Mouse (Mus musculus) lung, postnatal 0 days (tissue): ENCODE results near the gene Col23a1. TPM values are rescaled to one million over a fixed set of nuclear protein-coding genes. Genes with fewer than 3 reads are reported as not detected.

ENCODE experiments used
- ATAC-seq: fragments of 200-750 bp; cut with Nextera tagmentation; 2 replicates; pipeline ENCODE4 v1.8.0; 2017; ENCODE audit warnings: moderate library complexity
- DNase-seq: peaks from one replicate; pipeline ENCODE4 v3.0.0-alpha.2; 2016; ENCODE audit warnings: low spot score
- H3K27ac ChIP-seq: fragments of 300-500 bp; sonication (generic); 2 replicates; pipeline ENCODE4 v1.5.1; 2014; ENCODE audit warnings: antibody characterized with exemption, mild to moderate bottlenecking, low read length, mixed read lengths
- H3K27me3 ChIP-seq: fragments of 300-500 bp; sonication (generic); replicated peaks from 2 replicates; pipeline ENCODE4 v1.6.1; 2014; ENCODE audit warnings: low read length, mixed read lengths; ENCODE audit not compliant: insufficient read depth
- H3K36me3 ChIP-seq: fragments of 300-500 bp; sonication (generic); 2 replicates; pipeline ENCODE4 v1.6.1; 2014; ENCODE audit warnings: low read length, mixed read lengths; ENCODE audit not compliant: insufficient read depth
- H3K4me1 ChIP-seq: fragments of 300-500 bp; sonication (generic); 2 replicates; pipeline ENCODE4 v1.6.1; 2014; ENCODE audit warnings: antibody characterized with exemption, low read depth, low read length, mixed read lengths; ENCODE audit not compliant: insufficient read depth
- H3K4me2 ChIP-seq: fragments of 300-500 bp; sonication (generic); replicated peaks from 2 replicates; pipeline ENCODE4 v1.6.1; 2014; ENCODE audit warnings: low read depth, mild to moderate bottlenecking, low read length, moderate library complexity, mixed read lengths
- H3K4me3 ChIP-seq: fragments of 300-500 bp; sonication (generic); 2 replicates; pipeline ENCODE4 v1.5.1; 2014; ENCODE audit warnings: low read depth, low read length
- H3K9ac ChIP-seq: fragments of 300-500 bp; sonication (generic); replicated peaks from 2 replicates; pipeline ENCODE4 v1.6.1; 2014; ENCODE audit warnings: low read depth, mild to moderate bottlenecking
- H3K9me3 ChIP-seq: fragments of 300-500 bp; sonication (generic); 2 replicates; pipeline ENCODE4 v1.6.1; 2016; ENCODE audit warnings: low read length, mixed read lengths
- CTCF ChIP-seq: IDR thresholded peaks from 2 replicates; pipeline ENCODE4 v1.5.1; 2016; ENCODE audit warnings: antibody characterized with exemption, mild to moderate bottlenecking
- EP300 ChIP-seq: IDR thresholded peaks from 2 replicates; pipeline ENCODE4 v1.6.1; 2016; ENCODE audit warnings: antibody characterized with exemption, mild to moderate bottlenecking, control low read depth
- WGBS: fragments of 180-500 bp; shearing (Covaris S2); extraction: QIAGEN DNeasy Blood & Tissue Kit; methylation state at CpG from one replicate; pipeline ENCODE4 v1.1.7; 2014; 5-methylcytosine and 5-hydroxymethylcytosine counted together
- polyA plus RNA-seq: library from polyadenylated mRNA; unstranded; fragments of >200 nt; fragmentation: Nextera tagmentation; extraction: Ambion mirVana; gene quantifications from 2 replicates; pipeline ENCODE4 v1.2.1, GENCODE M21; 2015

Gene Col23a1
- polyA plus RNA-seq, 1 experiment from 2014 or later, result 17.2 TPM

DNA sequence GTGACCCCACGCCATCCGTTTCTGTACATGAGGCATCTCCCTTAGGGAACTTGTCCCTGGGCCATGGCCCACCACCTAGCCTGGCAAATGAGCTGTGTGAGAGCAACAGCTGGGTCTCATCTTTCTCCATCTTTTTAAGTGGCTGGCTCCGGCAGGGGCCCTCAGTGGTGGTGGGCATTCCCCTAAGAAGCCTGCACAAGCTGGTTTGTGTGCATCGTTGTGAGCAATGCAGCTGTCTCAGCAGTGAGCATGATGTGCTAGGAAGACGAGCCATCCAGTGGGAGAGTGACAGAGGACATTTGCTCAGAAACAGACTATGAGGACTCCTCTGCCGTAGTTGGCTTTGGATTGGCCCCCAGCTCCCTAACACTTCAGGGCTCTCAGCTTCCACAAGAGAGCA, 179.0 kb downstream of the Col23a1 start:
- H3K4me3 ChIP-seq, result no peak overlapping the region
- TF ChIP-seq CTCF, result no peak
- TF ChIP-seq EP300, result no peak
- H3K4me1 ChIP-seq, result 0 out of 2 replicates have a peak, but pooled peaks cover 5% of the 10 kb centered on the region
- whole genome bisulfite sequencing, result 38% methylated on average over 6 of the region's 6 CpGs
- ATAC-seq (peak; percentile 69), DNase-seq (peak; percentile 37)
- no peaks in the 10 kb centered on the region for H3K36me3 ChIP-seq
- no peak overlapping the region for H3K4me2 ChIP-seq
- peak overlapping the region; percentile 40; the same call in 1 of the 2 replicates for H3K27ac ChIP-seq
- H3K9me3 ChIP-seq, result no peaks in the 10 kb centered on the region
- H3K9ac ChIP-seq, result no peak overlapping the region
- H3K27me3 ChIP-seq, result no peaks in the 10 kb centered on the region

DNA sequence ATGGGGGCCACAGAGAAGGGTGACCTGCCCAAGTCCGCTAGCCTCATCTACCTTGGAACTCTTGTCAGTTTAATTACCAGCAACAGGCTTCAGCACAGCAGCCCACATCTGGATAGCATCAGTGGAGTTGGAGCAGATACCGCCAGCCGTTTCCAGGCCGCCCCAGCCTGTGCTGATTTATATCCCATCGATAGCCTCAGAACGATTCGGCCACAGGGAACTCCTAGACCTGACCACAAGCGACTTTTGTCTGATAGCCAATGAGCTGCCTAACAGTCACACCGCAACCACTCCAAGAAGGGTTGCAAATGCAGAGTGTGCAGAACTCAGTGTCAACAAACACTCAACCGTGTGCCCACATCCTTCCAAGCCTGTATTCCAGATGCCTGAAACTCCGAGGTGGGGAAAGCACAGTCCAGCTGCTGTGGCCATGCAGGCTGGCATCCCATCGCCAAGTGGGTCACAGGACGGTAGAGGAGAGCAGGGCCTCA, 179.7 kb downstream of the Col23a1 start:
- H3K36me3 ChIP-seq, result no peaks in the 10 kb centered on the region
- no peak overlapping the region for H3K4me2 ChIP-seq
- WGBS, result 38% methylated on average over 13 of the region's 13 CpGs
- H3K9ac ChIP-seq, result no peak overlapping the region
- H3K4me3 ChIP-seq, result no peak overlapping the region
- H3K27me3 ChIP-seq, result no peaks in the 10 kb centered on the region
- DNase-seq, result peak; percentile 66
- H3K27ac ChIP-seq, result peak overlapping the region; percentile 40; the same call in 1 of the 2 replicates
- no peaks in the 10 kb centered on the region for H3K9me3 ChIP-seq
- peak; percentile 69 for ATAC-seq
- 0 out of 2 replicates have a peak, but pooled peaks cover 5% of the 10 kb centered on the region for H3K4me1 ChIP-seq
- TF ChIP-seq EP300 (no peak), CTCF (no peak)

DNA sequence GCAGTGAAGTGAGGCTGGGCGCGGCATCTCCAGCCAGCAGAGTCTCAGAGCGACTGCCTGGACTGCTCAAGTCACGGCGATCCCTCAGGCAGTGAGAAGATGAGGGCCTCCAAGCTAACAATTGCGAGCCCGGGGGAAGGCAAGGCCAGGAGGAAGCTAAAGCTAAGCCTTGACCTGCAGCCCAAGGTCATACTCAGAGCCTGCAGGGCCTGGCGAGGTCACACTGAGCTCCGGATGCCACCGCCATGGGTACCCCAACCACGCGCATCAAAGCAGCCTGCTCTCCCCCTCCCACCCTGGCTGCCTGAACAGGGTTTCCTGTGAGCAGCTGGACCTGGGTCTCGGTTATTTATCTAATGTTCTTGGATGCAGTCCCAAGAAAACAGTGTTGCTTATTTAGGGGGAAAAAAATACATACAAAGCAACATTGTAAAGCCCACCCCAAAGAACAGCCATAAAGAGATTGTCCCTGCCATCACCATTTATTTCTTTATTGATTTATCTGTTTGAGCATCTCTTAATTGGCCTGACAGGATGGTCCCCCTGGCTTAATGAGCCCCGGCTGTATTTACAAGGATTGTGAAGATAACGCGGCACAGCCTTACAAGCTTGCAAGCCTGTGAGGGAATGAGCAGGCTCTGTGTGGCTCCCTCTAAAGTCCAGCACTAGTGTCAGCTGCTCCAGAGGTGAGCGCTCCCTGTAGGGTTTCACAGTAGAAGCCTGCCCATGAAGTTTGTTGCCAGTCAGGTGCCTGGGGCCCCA, 180.8 kb downstream of the Col23a1 start:
- Histone ChIP-seq H3K9ac (no peak overlapping the region), H3K27me3 (no peaks in the 10 kb centered on the region), H3K27ac (0 out of 2 replicates have a peak overlapping the region, but pooled peaks have one; percentile 43), H3K9me3 (no peaks in the 10 kb centered on the region), H3K4me3 (no peak overlapping the region), H3K36me3 (no peaks in the 10 kb centered on the region), H3K4me1 (0 out of 2 replicates have a peak, but pooled peaks cover 5% of the 10 kb centered on the region), H3K4me2 (no peak overlapping the region)
- ATAC-seq, result no peak; the same call in 1 of the 2 replicates
- no peak for DNase-seq
- TF ChIP-seq EP300, result no peak
- peak; percentile 13; the same call in 1 of the 2 replicates for TF ChIP-seq CTCF
- WGBS, result 22% methylated on average over 17 of the region's 17 CpGs

DNA sequence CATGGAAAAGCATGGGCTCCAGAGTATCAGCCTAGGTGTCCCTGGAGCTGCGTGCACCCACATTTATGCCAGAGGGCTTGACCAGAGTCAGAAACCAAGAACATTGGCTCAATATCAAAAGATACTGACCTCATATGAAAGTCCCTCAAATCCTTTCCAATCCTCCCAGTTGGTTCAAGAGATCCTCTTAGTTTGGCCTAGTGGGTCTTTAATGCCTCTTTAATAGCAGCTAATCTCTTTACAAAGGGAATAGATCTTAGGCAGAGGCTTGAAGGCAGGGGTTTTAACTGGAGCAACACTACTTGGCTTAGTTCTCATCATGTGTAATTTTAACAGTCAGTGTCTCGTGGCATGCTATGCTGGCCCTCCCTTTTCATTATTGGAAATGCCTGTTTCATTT, 184.0 kb downstream of the Col23a1 start:
- DNase-seq (no peak), ATAC-seq (no peak)
- Histone ChIP-seq H3K27ac (no peak overlapping the region), H3K4me1 (0 out of 2 replicates have a peak, but pooled peaks cover 5% of the 10 kb centered on the region), H3K4me2 (no peak overlapping the region), H3K27me3 (no peaks in the 10 kb centered on the region), H3K4me3 (no peak overlapping the region), H3K36me3 (no peaks in the 10 kb centered on the region), H3K9me3 (no peaks in the 10 kb centered on the region), H3K9ac (no peak overlapping the region)
- no peak for TF ChIP-seq CTCF
- no peak for TF ChIP-seq EP300
- WGBS, result 87% methylated on average over 2 of the region's 2 CpGs

DNA sequence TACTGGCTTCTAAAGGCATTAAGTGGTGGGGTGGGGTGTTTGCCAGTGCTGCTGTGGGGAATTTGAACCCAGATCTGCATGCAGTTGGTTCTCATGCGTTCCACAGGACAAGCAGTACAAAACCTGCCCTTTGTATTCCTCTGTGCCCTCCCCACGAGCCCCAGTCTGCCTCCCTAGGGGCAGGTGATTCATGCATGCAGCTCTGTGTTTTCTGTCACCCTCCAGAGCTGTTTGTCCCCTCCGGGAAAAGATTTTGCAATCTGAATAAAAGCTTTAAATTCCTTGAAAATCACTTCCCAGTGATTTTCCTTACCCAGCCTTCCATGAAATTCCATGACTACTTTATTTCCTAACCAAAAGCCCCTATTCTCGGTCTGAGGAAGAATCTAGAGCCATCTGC, 186.8 kb downstream of the Col23a1 start:
- ATAC-seq (no peak), DNase-seq (peak; percentile 22)
- H3K9me3 ChIP-seq, result no peaks in the 10 kb centered on the region
- no peak for TF ChIP-seq CTCF
- no peak overlapping the region for H3K4me2 ChIP-seq
- H3K9ac ChIP-seq, result no peak overlapping the region
- no peaks in the 10 kb centered on the region for H3K36me3 ChIP-seq
- no peaks in the 10 kb centered on the region for H3K27me3 ChIP-seq
- H3K4me1 ChIP-seq, result no peaks in the 10 kb centered on the region
- WGBS, result 50% methylated on average over 4 of the region's 4 CpGs
- H3K4me3 ChIP-seq, result no peak overlapping the region
- no peak overlapping the region for H3K27ac ChIP-seq

DNA sequence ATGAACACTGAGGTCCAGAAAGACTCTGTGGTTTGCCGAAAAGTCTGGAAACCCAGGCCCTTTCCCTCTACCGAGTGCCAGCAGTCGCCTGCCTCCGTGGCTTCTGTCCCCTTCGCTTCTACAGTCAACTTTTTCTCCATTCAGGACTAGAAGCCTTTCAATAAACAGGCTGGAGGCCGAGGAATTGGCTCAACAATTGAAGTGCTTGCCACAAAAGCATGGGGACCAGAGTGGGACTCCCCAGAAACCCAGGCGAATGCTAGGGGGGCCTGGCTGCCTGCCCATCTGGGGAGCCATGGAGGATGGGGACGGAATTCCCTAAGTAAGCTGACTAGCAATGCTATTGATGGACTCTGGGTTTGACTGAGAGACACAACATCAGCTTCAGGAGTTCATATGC, 187.9 kb downstream of the Col23a1 start:
- no peak overlapping the region for H3K9ac ChIP-seq
- peak overlapping the region; percentile 43; the same call in 1 of the 2 replicates for H3K27ac ChIP-seq
- TF ChIP-seq CTCF (no peak), EP300 (no peak)
- H3K27me3 ChIP-seq, result no peaks in the 10 kb centered on the region
- no peaks in the 10 kb centered on the region for H3K4me1 ChIP-seq
- no peaks in the 10 kb centered on the region for H3K9me3 ChIP-seq
- no peak overlapping the region for H3K4me2 ChIP-seq
- ATAC-seq (no peak), DNase-seq (no peak)
- H3K4me3 ChIP-seq, result no peak overlapping the region
- H3K36me3 ChIP-seq, result no peaks in the 10 kb centered on the region
- WGBS, result 70% methylated on average over 8 of the region's 8 CpGs
